Mouse (Mus musculus) midbrain, embryonic 15.5 days (tissue): ENCODE data around the gene Trappc13. TPM values are rescaled to one million over a fixed set of nuclear protein-coding genes. Genes with fewer than 3 reads are reported as not detected.

Experiments
- ATAC-seq: fragments of 200-750 bp; cut with Nextera tagmentation; replicated peaks from 2 replicates; pipeline ENCODE4 v1.8.0; 2017; ENCODE audit warnings: moderate TSS enrichment
- H3K27ac ChIP-seq: fragments of 300-500 bp; sonication (generic); 2 replicates; pipeline ENCODE4 v1.5.1; 2015; ENCODE audit warnings: mild to moderate bottlenecking, inconsistent platforms
- H3K27me3 ChIP-seq: fragments of 300-500 bp; sonication (generic); replicated peaks from 2 replicates; pipeline ENCODE4 v1.6.1; 2015; ENCODE audit warnings: inconsistent platforms
- H3K36me3 ChIP-seq: fragments of 300-500 bp; sonication (generic); replicated peaks from 2 replicates; pipeline ENCODE4 v1.6.1; 2015; ENCODE audit warnings: inconsistent platforms
- H3K4me1 ChIP-seq: fragments of 300-500 bp; sonication (generic); 2 replicates; pipeline ENCODE4 v1.6.1; 2015; ENCODE audit warnings: inconsistent platforms
- H3K4me2 ChIP-seq: fragments of 300-500 bp; sonication (generic); 2 replicates; pipeline ENCODE4 v1.6.1; 2015; ENCODE audit warnings: inconsistent platforms, mild to moderate bottlenecking, moderate library complexity
- H3K4me3 ChIP-seq: fragments of 300-500 bp; sonication (generic); 2 replicates; pipeline ENCODE4 v1.5.1; 2015; ENCODE audit warnings: mild to moderate bottlenecking, inconsistent platforms
- H3K9ac ChIP-seq: fragments of 300-500 bp; sonication (generic); 2 replicates; pipeline ENCODE4 v1.6.1; 2015; ENCODE audit warnings: mild to moderate bottlenecking, inconsistent platforms
- H3K9me3 ChIP-seq: fragments of 300-500 bp; sonication (generic); 2 replicates; pipeline ENCODE4 v1.6.1; 2016; ENCODE audit warnings: inconsistent platforms
- WGBS: fragments of 180-500 bp; shearing (Covaris S2); methylation state at CpG from one replicate; pipeline ENCODE4 v1.1.7; 2015; ENCODE audit warnings: mixed read lengths; 5-methylcytosine and 5-hydroxymethylcytosine counted together
- polyA plus RNA-seq: library from polyadenylated mRNA; unstranded; fragments of >200 nt; fragmentation: Nextera tagmentation; extraction: Ambion mirVana; gene quantifications from 2 replicates; pipeline ENCODE4 v1.2.1, GENCODE M21; 2015

Trappc13 gene
- polyA plus RNA-seq, 1 experiment from 2014 or later: 58.7 TPM

DNA sequence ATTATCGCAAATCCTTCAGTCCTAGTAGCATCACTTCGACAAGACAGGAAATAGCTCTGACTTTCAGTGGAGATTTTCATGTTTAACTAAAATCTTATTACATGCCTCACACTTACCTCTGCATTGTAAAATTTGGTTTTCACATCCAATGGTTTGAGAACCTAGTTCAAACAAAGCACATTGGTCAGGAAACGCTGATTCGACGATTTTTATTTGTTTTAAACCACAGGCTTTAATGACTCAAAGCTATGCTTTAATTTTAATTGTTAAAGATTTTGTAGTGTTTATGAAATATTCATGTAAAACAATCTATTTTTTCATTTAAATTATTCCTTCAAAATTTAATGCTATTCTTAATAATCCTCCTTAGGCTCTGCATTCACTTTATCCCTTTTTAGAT lies 24.1 kb downstream of the Trappc13 start:
- Histone ChIP-seq H3K36me3 (0 out of 2 replicates have a peak, but pooled peaks cover 6% of the 10 kb centered on the region), H3K4me1 (no peaks in the 10 kb centered on the region), H3K9ac (no peak overlapping the region), H3K27me3 (no peaks in the 10 kb centered on the region), H3K9me3 (no peaks in the 10 kb centered on the region), H3K4me3 (no peak overlapping the region), H3K27ac (no peak overlapping the region), H3K4me2 (no peak overlapping the region)
- WGBS: 96% methylated on average over 5 of the region's 5 CpGs
- no peak for ATAC-seq

GRCm38 (mm10) chr13:104145646-104146045 lies 32.6 kb downstream of the Trappc13 start:
- no peak overlapping the region for H3K27ac ChIP-seq
- H3K9ac ChIP-seq: no peak overlapping the region
- H3K9me3 ChIP-seq: no peaks in the 10 kb centered on the region
- WGBS: 91% methylated on average over 3 of the region's 3 CpGs
- H3K36me3 ChIP-seq: peaks cover 26% of the 10 kb centered on the region
- no peaks in the 10 kb centered on the region for H3K4me1 ChIP-seq
- ATAC-seq: no peak
- no peak overlapping the region for H3K4me2 ChIP-seq
- no peaks in the 10 kb centered on the region for H3K27me3 ChIP-seq
- no peak overlapping the region for H3K4me3 ChIP-seq

DNA sequence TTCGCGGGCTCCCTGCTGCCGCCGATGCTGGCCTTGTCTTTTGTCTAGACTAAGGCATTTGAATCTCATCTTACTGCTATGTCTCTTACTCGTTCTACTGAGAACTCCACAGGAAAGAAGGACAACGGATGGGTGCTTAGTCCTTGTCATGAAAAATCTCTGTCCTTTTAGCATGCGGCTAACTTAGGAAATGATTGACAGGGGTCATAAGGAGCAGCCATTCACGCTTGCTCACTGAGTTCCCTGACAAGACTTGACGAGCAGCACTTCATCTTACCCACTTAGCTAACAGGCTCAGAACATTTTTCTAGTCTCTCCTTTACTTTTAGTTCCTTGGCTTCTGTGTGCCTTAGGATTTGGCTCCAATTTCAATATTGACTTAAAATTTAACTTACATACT lies 33.4 kb downstream of the Trappc13 start:
- Histone ChIP-seq H3K9ac (no peak overlapping the region), H3K36me3 (peaks cover 33% of the 10 kb centered on the region), H3K27ac (no peak overlapping the region), H3K27me3 (no peaks in the 10 kb centered on the region), H3K4me3 (no peak overlapping the region), H3K4me1 (no peaks in the 10 kb centered on the region), H3K9me3 (no peaks in the 10 kb centered on the region), H3K4me2 (no peak overlapping the region)
- 72% methylated on average over 9 of the region's 9 CpGs for WGBS
- ATAC-seq: no peak

DNA sequence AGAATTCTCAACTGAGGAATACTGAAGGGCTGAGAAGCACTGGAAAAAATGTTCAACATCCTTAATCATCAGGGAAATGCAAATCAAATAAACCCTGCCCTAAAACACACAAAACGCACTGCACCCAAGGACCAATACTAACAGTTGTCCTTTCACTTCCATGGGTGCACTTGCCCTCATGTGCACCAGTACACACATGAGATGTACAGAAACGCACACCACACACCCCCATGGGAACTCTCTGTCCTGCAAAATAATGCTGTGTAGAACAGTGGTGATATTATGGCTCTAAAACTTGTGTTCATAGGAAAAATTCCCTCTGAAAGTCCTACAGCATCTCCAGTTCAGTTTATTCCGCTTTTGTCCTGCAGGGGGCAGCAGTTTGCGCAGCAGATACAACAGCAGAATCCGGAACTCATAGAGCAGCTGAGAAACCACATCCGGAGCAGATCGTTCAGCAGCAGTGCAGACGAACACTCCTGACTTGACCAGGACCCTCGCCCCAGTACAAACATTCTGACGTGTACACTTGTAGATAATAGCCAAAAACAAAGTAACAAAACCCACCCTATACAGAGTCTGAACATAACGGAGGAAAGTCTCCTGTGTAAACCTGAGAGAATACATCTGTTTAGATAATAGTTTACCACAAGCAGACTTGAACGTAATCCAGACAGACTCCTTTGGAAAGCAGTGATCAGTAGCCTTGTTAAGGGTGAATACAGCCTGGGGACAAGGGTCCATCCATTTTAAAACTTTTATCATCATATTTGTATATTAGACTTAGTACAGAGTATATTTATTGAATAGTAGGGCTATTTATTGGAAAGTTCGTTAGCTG lies 38.7 kb downstream of the Trappc13 start:
- no peak overlapping the region for H3K27ac ChIP-seq
- H3K27me3 ChIP-seq: no peaks in the 10 kb centered on the region
- H3K9me3 ChIP-seq: no peaks in the 10 kb centered on the region
- no peak overlapping the region for H3K4me2 ChIP-seq
- peaks cover 44% of the 10 kb centered on the region for H3K36me3 ChIP-seq
- ATAC-seq: peak; percentile 71; the same call in 1 of the 2 replicates
- H3K4me3 ChIP-seq: no peak overlapping the region
- WGBS: 39% methylated on average over 13 of the region's 13 CpGs
- no peak overlapping the region for H3K9ac ChIP-seq
- no peaks in the 10 kb centered on the region for H3K4me1 ChIP-seq

DNA sequence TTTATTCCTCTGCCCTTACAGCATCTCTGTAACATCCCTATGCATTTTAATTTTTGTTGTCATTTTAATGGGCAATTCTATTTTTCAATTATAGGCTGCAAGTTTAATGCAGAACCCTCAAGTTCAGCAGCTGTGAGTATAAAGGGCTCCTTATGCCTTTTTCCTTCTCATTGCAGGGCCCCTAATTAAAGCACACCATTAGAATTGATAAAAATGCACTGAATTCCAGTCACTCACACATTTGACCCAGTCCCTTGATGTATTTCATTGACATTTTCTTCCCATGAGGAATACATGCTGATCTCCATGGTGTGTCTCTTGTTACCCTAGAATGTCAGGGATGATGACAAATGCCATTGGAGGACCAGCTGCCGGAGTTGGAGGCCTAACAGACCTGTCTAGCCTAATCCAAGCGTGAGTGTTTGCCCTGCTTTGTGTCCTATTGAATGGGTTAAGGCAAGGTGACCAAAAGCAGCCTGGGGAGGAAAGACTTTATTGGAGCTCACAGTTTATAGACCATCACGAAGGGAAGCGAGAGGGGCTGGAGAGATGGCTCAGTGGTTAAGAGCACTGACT lies 43.7 kb downstream of the Trappc13 start:
- no peak overlapping the region for H3K9ac ChIP-seq
- H3K27ac ChIP-seq: no peak overlapping the region
- no peak for ATAC-seq
- no peaks in the 10 kb centered on the region for H3K9me3 ChIP-seq
- WGBS: 52% methylated on average over 4 of the region's 4 CpGs
- H3K4me3 ChIP-seq: no peak overlapping the region
- no peaks in the 10 kb centered on the region for H3K4me1 ChIP-seq
- H3K27me3 ChIP-seq: no peaks in the 10 kb centered on the region
- H3K36me3 ChIP-seq: peaks cover 54% of the 10 kb centered on the region
- H3K4me2 ChIP-seq: no peak overlapping the region

GRCm38 (mm10) chr13:104132561-104132960 lies 45.7 kb downstream of the Trappc13 start:
- Histone ChIP-seq H3K36me3 (peaks cover 49% of the 10 kb centered on the region), H3K27ac (no peak overlapping the region), H3K9me3 (no peaks in the 10 kb centered on the region), H3K27me3 (no peaks in the 10 kb centered on the region), H3K4me3 (no peak overlapping the region), H3K9ac (no peak overlapping the region), H3K4me1 (no peaks in the 10 kb centered on the region), H3K4me2 (no peak overlapping the region)
- 97% methylated on average over 2 of the region's 2 CpGs for WGBS
- ATAC-seq: no peak

GRCm38 (mm10) chr13:104123662-104124381 lies 54.4 kb downstream of the Trappc13 start:
- 91% methylated on average over 20 of the region's 20 CpGs for WGBS
- H3K9ac ChIP-seq: no peak overlapping the region
- H3K4me3 ChIP-seq: no peak overlapping the region
- no peak overlapping the region for H3K27ac ChIP-seq
- H3K9me3 ChIP-seq: no peaks in the 10 kb centered on the region
- H3K36me3 ChIP-seq: peaks cover 13% of the 10 kb centered on the region
- H3K27me3 ChIP-seq: no peaks in the 10 kb centered on the region
- H3K4me2 ChIP-seq: no peak overlapping the region
- no peaks in the 10 kb centered on the region for H3K4me1 ChIP-seq
- no peak for ATAC-seq

- WGBS: 65% methylated on average over 17 of the region's 17 CpGs
- no peak overlapping the region for H3K27ac ChIP-seq
- no peak overlapping the region for H3K9ac ChIP-seq
- ATAC-seq: no peak
- no peak overlapping the region for H3K4me2 ChIP-seq
- H3K9me3 ChIP-seq: no peaks in the 10 kb centered on the region
- peaks cover 20% of the 10 kb centered on the region for H3K36me3 ChIP-seq
- H3K27me3 ChIP-seq: no peaks in the 10 kb centered on the region
- H3K4me3 ChIP-seq: no peak overlapping the region
- H3K4me1 ChIP-seq: no peaks in the 10 kb centered on the region
These were observed 56.0 kb downstream of the Trappc13 start for GRCm38 (mm10) chr13:104122078-104122840.

GRCm38 (mm10) chr13:104114827-104115226 lies 63.4 kb downstream of the Trappc13 start:
- Histone ChIP-seq H3K4me1 (peaks cover 26% of the 10 kb centered on the region), H3K4me2 (no peak overlapping the region), H3K4me3 (no peak overlapping the region), H3K9ac (no peak overlapping the region), H3K27ac (no peak overlapping the region), H3K9me3 (no peaks in the 10 kb centered on the region), H3K36me3 (peaks cover 15% of the 10 kb centered on the region), H3K27me3 (no peaks in the 10 kb centered on the region)
- no peak for ATAC-seq
- 90% methylated on average over 2 of the region's 2 CpGs for WGBS

GRCm38 (mm10) chr13:104113782-104114181 lies 64.5 kb downstream of the Trappc13 start:
- WGBS: 95% methylated on average over 4 of the region's 4 CpGs
- Histone ChIP-seq H3K27ac (no peak overlapping the region), H3K27me3 (no peaks in the 10 kb centered on the region), H3K9me3 (no peaks in the 10 kb centered on the region), H3K4me1 (peaks cover 26% of the 10 kb centered on the region), H3K9ac (no peak overlapping the region), H3K4me3 (no peak overlapping the region), H3K36me3 (peaks cover 15% of the 10 kb centered on the region), H3K4me2 (no peak overlapping the region)
- no peak for ATAC-seq

DNA sequence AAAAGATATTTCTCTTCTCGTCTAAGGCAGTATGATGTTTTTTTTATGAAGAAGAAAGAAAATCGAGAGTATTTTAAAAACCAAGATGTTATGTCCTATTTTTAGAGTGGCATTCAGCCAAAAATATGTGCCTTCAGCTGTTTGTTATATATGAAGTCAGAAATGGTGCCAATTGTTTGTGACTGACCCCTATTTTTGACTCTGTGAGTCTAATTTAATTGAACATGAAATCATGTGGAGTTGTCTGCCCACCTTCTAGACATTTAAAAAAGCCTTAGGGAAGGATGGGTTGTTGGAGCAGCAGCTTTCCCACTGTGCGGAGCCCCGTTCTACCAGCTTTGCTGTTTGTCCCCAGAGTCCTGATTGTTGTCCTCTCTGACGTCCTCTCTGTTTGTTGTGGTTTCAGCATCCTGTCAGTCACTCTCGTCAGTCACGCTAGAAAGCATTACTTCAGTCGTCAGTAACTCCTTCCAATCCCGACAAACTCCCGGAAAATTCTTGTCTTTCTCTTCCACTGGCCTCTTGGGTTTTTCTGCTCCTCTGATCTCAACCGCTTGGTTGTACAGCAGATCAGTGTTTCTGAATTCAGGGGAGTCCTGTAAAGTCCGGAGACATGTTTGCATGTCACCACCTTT lies 65.9 kb downstream of the Trappc13 start:
- H3K4me3 ChIP-seq: 0 out of 2 replicates have a peak overlapping the region, but pooled peaks have one; percentile 5
- H3K27me3 ChIP-seq: no peaks in the 10 kb centered on the region
- H3K36me3 ChIP-seq: peaks cover 8% of the 10 kb centered on the region
- peaks cover 27% of the 10 kb centered on the region for H3K4me1 ChIP-seq
- peak overlapping the region; percentile 84 for H3K4me2 ChIP-seq
- ATAC-seq: no peak
- no peak overlapping the region for H3K9ac ChIP-seq
- no peaks in the 10 kb centered on the region for H3K9me3 ChIP-seq
- WGBS: 25% methylated on average over 12 of the region's 12 CpGs
- no peak overlapping the region for H3K27ac ChIP-seq
